Mouse (Mus musculus) kidney, postnatal 10 days (tissue): Measurements from ENCODE around the gene Gm8369.
A peak's percentile ranks its signal among the peaks of the same experiment; 100 is the strongest.
"Not testable (repeated sequence)": the region's sequence is repeated elsewhere in the genome, so short reads cannot be mapped to it uniquely, and the experiment has no call there.

Source experiments
- DNase-seq: peaks from one replicate; pipeline ENCODE4 v3.0.0; 2021; ENCODE audit warnings: mixed read lengths

Gm8369 gene

GRCm38 (mm10) chr19:11516845-11517244, 31.1 kb downstream of the Gm8369 start:
- DNase-seq, result no peak

GRCm38 (mm10) chr19:11517373-11517772, 31.6 kb downstream of the Gm8369 start:
- not testable (repeated sequence) for DNase-seq

- DNase-seq, result not testable (repeated sequence)
These were observed 32.6 kb downstream of the Gm8369 start for GRCm38 (mm10) chr19:11518356-11518755.

GRCm38 (mm10) chr19:11520146-11520545, 34.4 kb downstream of the Gm8369 start:
- DNase-seq, result no peak

- DNase-seq, result no peak
These were observed 47.7 kb downstream of the Gm8369 start for GRCm38 (mm10) chr19:11533421-11533820.

- DNase-seq, result no peak
These were observed 48.2 kb downstream of the Gm8369 start for GRCm38 (mm10) chr19:11533888-11534445.

- DNase-seq, result no peak
These were observed 50.9 kb downstream of the Gm8369 start, which contains the start of gene Ms4a4d for GRCm38 (mm10) chr19:11536593-11536992. TSS of gene Ms4a4d (plus strand) at chr19:11536801.

GRCm38 (mm10) chr19:11537336-11537735, 51.6 kb downstream of the Gm8369 start:
- peak; percentile 7 for DNase-seq

GRCm38 (mm10) chr19:11540166-11540821, 54.6 kb downstream of the Gm8369 start:
- DNase-seq, result not testable (repeated sequence)

- DNase-seq, result not testable (repeated sequence)
These were observed 58.6 kb downstream of the Gm8369 start for GRCm38 (mm10) chr19:11544383-11544782.

- DNase-seq, result no peak
These were observed 62.2 kb downstream of the Gm8369 start for GRCm38 (mm10) chr19:11547911-11548310.

GRCm38 (mm10) chr19:11554726-11555125, 69.0 kb downstream of the Gm8369 start:
- DNase-seq, result no peak

GRCm38 (mm10) chr19:11559560-11559959, 73.8 kb downstream of the Gm8369 start:
- not testable (repeated sequence) for DNase-seq
